Mouse (Mus musculus) erythroblast, embryonic 14.5 days (primary cell): Measurements from ENCODE around the gene Rprm.

Experiments
- GATA1 ChIP-seq: IDR thresholded peaks from 2 replicates; pipeline ENCODE4 v1.6.1; 2012; ENCODE audit warnings: low read length, inconsistent platforms, mixed read lengths
- TAL1 ChIP-seq: IDR thresholded peaks from 3 replicates; pipeline ENCODE4 v1.6.1; 2012; ENCODE audit warnings: low read length, inconsistent platforms, mixed read lengths

- no peak for TF ChIP-seq GATA1
- no peak for TF ChIP-seq TAL1
These were observed 902 bp upstream of the Rprm start for GRCm38 (mm10) chr2:54086254-54086653.
